Mouse (Mus musculus) left cerebral cortex, adult 2 months (tissue): ENCODE results near the gene Arl15. TPM values are rescaled to one million over a fixed set of nuclear protein-coding genes. Genes with fewer than 3 reads are reported as not detected.

Experiments
- DNase-seq, 2 experiments: peaks; one replicate each; pipeline ENCODE4 v3.0.0; 2021 to 2022; ENCODE audit warnings: low spot score in 2 of 2, mixed read lengths in 1 of 2; ENCODE audit errors: extremely low spot score in 1 of 2
- H3K27ac ChIP-seq: fragments of 200-600 bp; 2 replicates; pipeline ENCODE4 v1.8.1; 2022
- H3K4me3 ChIP-seq: fragments of 200-600 bp; 2 replicates; pipeline ENCODE4 v1.8.1; 2022
- CTCF ChIP-seq: fragments of 200-600 bp; IDR thresholded peaks from 2 replicates; pipeline ENCODE4 v1.8.1; 2022; ENCODE audit warnings: antibody characterized with exemption, mild to moderate bottlenecking, moderate library complexity
- intact Hi-C: fragments of 180-260 bp; cut with DNase I; formaldehyde crosslinking; loops from one replicate; pipeline ENCODE4 v1.15.1; 2025
- long read RNA-seq, 2 experiments: library from polyadenylated mRNA; stranded (forward); transcript quantifications; one replicate each; pipeline ENCODE4 v2.0.0; 2021; ENCODE audit warnings: borderline mapping rate in 2 of 2
- total RNA-seq, 2 experiments: library from RNA; stranded (reverse); gene quantifications; 2 replicates each; pipeline ENCODE4 v1.2.3; 2021

The Arl15 gene
- 10 to 100 TPM; 34.2 to 35.5 TPM for total RNA-seq
- long read RNA-seq, experiment 1, partial matches to known transcripts = 0 of 9 reads
- long read RNA-seq, experiment 1, other reads (novel, unspliced or antisense) = 6 of 9 reads
- long read RNA-seq, experiment 2, partial matches to known transcripts = 0 of 8 reads
- long read RNA-seq, experiment 2, other reads (novel, unspliced or antisense) = 6 of 8 reads

GRCm38 (mm10) chr13:113794039-113794704 is at the start of gene Arl15:
Gene Arl15, plus strand, starts transcription at chr13:113794505.
- H3K27ac ChIP-seq = peak within 1 kb of the TSS; percentile 96
- peak; percentile 97 to 98 for DNase-seq
- H3K4me3 ChIP-seq = peak within 1 kb of the TSS; percentile 86
- peak; percentile 46 for TF ChIP-seq CTCF
- intact Hi-C loops = loop anchor here (1.0 kb wide), 2 partner anchors 71 to 101 kb away; no protein-coding TSS in a partner anchor

- intact Hi-C loops = no loop called here
- DNase-seq = no peak
- H3K4me3 ChIP-seq = no peak overlapping the region
- H3K27ac ChIP-seq = no peak overlapping the region
- no peak for TF ChIP-seq CTCF
These were observed 49.0 kb upstream of the Arl15 start for GRCm38 (mm10) chr13:113745301-113745700.

- H3K4me3 ChIP-seq = no peak overlapping the region
- no peak overlapping the region for H3K27ac ChIP-seq
- TF ChIP-seq CTCF = no peak
- no peak for DNase-seq
- intact Hi-C loops = no loop called here
These were observed 43.5 kb upstream of the Arl15 start for GRCm38 (mm10) chr13:113750766-113751165.

- no peak overlapping the region for H3K4me3 ChIP-seq
- intact Hi-C loops = no loop called here
- no peak for TF ChIP-seq CTCF
- DNase-seq = no peak
- no peak overlapping the region for H3K27ac ChIP-seq
These were observed 39.3 kb upstream of the Arl15 start for GRCm38 (mm10) chr13:113754731-113755689.

GRCm38 (mm10) chr13:113755779-113756178 is 38.5 kb upstream of the Arl15 start:
- TF ChIP-seq CTCF = no peak
- DNase-seq = no peak
- no peak overlapping the region for H3K27ac ChIP-seq
- intact Hi-C loops = no loop called here
- H3K4me3 ChIP-seq = no peak overlapping the region

GRCm38 (mm10) chr13:113761717-113762116 is 32.6 kb upstream of the Arl15 start:
- intact Hi-C loops = no loop called here

GRCm38 (mm10) chr13:113762766-113763516 is 31.4 kb upstream of the Arl15 start:
- H3K4me3 ChIP-seq = no peak overlapping the region
- no peak for TF ChIP-seq CTCF
- no peak overlapping the region for H3K27ac ChIP-seq
- intact Hi-C loops = no loop called here
- DNase-seq = no peak

More at GRCm38 (mm10) chr13:113761717-113762116, 32.6 kb upstream of the Arl15 start:
- TF ChIP-seq CTCF = no peak
- no peak for DNase-seq
- H3K4me3 ChIP-seq = no peak overlapping the region
- H3K27ac ChIP-seq = no peak overlapping the region

GRCm38 (mm10) chr13:113765411-113765810 is 28.9 kb upstream of the Arl15 start:
- Histone ChIP-seq H3K4me3 (no peak overlapping the region), H3K27ac (no peak overlapping the region)
- TF ChIP-seq CTCF = no peak
- intact Hi-C loops = no loop called here
- no peak for DNase-seq

- Histone ChIP-seq H3K4me3 (no peak overlapping the region), H3K27ac (no peak overlapping the region)
- intact Hi-C loops = no loop called here
- no peak for DNase-seq
- no peak for TF ChIP-seq CTCF
These were observed 24.5 kb upstream of the Arl15 start for GRCm38 (mm10) chr13:113769829-113770228.

GRCm38 (mm10) chr13:113770340-113770739 is 24.0 kb upstream of the Arl15 start:
- TF ChIP-seq CTCF = no peak
- Histone ChIP-seq H3K4me3 (no peak overlapping the region), H3K27ac (no peak overlapping the region)
- intact Hi-C loops = no loop called here
- DNase-seq = no peak

- DNase-seq = no peak
- H3K27ac ChIP-seq = no peak overlapping the region
- intact Hi-C loops = no loop called here
These were observed 23.0 kb upstream of the Arl15 start for GRCm38 (mm10) chr13:113771340-113771739.

More at GRCm38 (mm10) chr13:113771340-113771739, 23.0 kb upstream of the Arl15 start:
- no peak overlapping the region for H3K4me3 ChIP-seq
- no peak for TF ChIP-seq CTCF
